Mouse (Mus musculus): ENCODE measurements around the gene Pafah1b3.

DNA sequence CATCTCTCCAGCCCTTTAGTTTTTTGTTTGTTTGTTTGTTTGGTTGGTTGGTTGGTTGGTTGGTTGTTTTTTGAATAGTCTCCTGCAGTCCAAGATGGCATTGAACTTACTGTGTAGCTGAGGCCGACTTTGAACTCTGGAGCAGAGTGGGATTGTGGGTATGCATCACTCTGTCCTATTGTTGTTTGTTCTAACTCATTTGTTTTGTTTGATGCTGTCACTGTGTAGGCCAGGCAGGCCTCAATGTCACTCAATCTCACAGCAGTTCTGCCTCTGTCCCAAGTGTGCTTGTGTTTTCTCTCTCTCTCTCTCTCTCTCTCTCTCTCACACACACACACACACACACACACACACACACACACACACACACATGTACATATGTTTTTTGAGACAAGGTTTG lies 35.9 kb downstream of the Pafah1b3 start:
- TF ChIP-seq CTCF (IDR thresholded peaks at IDR 0.05; ENCODE audit: control insufficient read depth, insufficient read depth, insufficient replicate concordance, low read depth, low read length) (no peak), POLR2A (IDR thresholded peaks at IDR 0.05; ENCODE audit: control insufficient read depth, low read depth, low read length) (no peak)

All from testis, adult 2 months (tissue).